Mouse (Mus musculus): Measurements from ENCODE around the gene Gprc5c. TPM values are rescaled to one million over a fixed set of nuclear protein-coding genes. Genes with fewer than 3 reads are reported as not detected.

Gprc5c gene
- polyA plus RNA-seq, 1 experiment from 2014 or later: 8.5 TPM

GRCm38 (mm10) chr11:114818185-114818584 lies 32.8 kb upstream of the Gprc5c start:
- no peaks in the 10 kb centered on the region for H3K9me3 ChIP-seq
- no peaks in the 10 kb centered on the region for H3K27me3 ChIP-seq
- H3K27ac ChIP-seq (replicated peaks): no peak overlapping the region
- no peak overlapping the region for H3K9ac ChIP-seq
- H3K4me1 ChIP-seq (replicated peaks): peaks cover 15% of the 10 kb centered on the region
- H3K4me3 ChIP-seq: no peak overlapping the region
- no peak for ATAC-seq (ENCODE audit: low FRiP score, low read depth)
- no peak overlapping the region for H3K4me2 ChIP-seq
- no peaks in the 10 kb centered on the region for H3K36me3 ChIP-seq
- 90% methylated on average over 7 of the region's 7 CpGs for WGBS

DNA sequence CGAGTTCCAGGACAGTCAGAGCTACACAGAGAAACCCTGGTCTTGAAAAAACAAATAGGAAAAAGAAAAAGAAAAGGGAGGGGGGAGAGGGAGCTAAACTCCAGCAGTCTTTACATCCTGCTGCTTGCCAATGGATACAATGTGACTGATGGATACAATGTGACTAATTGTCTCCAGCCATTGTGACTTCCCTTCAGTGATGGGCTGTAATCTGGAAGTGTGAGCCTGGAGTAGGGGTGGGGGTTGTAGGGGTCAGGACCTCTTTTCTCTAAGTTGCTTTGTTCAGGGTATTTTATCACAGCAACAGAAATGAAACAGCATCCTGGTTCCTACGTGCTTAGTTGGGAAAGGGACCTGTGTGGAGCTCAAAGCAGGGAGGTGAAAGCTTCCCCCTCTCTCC lies 31.8 kb upstream of the Gprc5c start:
- ATAC-seq (ENCODE audit: low FRiP score, low read depth): no peak
- H3K4me2 ChIP-seq: no peak overlapping the region
- no peaks in the 10 kb centered on the region for H3K27me3 ChIP-seq
- H3K9me3 ChIP-seq: no peaks in the 10 kb centered on the region
- H3K27ac ChIP-seq (replicated peaks): no peak overlapping the region
- no peak overlapping the region for H3K4me3 ChIP-seq
- H3K36me3 ChIP-seq: no peaks in the 10 kb centered on the region
- WGBS: 9% methylated on average over 2 of the region's 2 CpGs
- H3K4me1 ChIP-seq (replicated peaks): peaks cover 23% of the 10 kb centered on the region
- no peak overlapping the region for H3K9ac ChIP-seq

- no peak for ATAC-seq (ENCODE audit: low FRiP score, low read depth)
- H3K4me1 ChIP-seq (replicated peaks): peaks cover 23% of the 10 kb centered on the region
- no peaks in the 10 kb centered on the region for H3K9me3 ChIP-seq
- no peak overlapping the region for H3K9ac ChIP-seq
- H3K36me3 ChIP-seq: no peaks in the 10 kb centered on the region
- no peaks in the 10 kb centered on the region for H3K27me3 ChIP-seq
- H3K4me2 ChIP-seq: no peak overlapping the region
- no peak overlapping the region for H3K27ac ChIP-seq (replicated peaks)
- WGBS: 43% methylated on average over 3 of the region's 3 CpGs
- H3K4me3 ChIP-seq: no peak overlapping the region
These were observed 30.5 kb upstream of the Gprc5c start for GRCm38 (mm10) chr11:114820444-114820843.

GRCm38 (mm10) chr11:114821325-114821724 lies 29.6 kb upstream of the Gprc5c start:
- 64% methylated on average over 1 of the region's 1 CpGs for WGBS
- Histone ChIP-seq H3K27me3 (no peaks in the 10 kb centered on the region), H3K4me2 (no peak overlapping the region), H3K9ac (no peak overlapping the region), H3K4me3 (no peak overlapping the region), H3K4me1 (replicated peaks) (peaks cover 23% of the 10 kb centered on the region), H3K9me3 (no peaks in the 10 kb centered on the region), H3K27ac (replicated peaks) (no peak overlapping the region), H3K36me3 (no peaks in the 10 kb centered on the region)
- no peak for ATAC-seq (ENCODE audit: low FRiP score, low read depth)

- Histone ChIP-seq H3K27me3 (no peaks in the 10 kb centered on the region), H3K27ac (replicated peaks) (peak overlapping the region; percentile 61), H3K9ac (no peak overlapping the region), H3K4me1 (replicated peaks) (peaks cover 23% of the 10 kb centered on the region), H3K36me3 (no peaks in the 10 kb centered on the region), H3K9me3 (no peaks in the 10 kb centered on the region), H3K4me3 (no peak overlapping the region), H3K4me2 (peak overlapping the region; percentile 20)
- ATAC-seq (ENCODE audit: low FRiP score, low read depth): peak; percentile 76; the same call in 1 of the 2 replicates
- WGBS: 32% methylated on average over 12 of the region's 12 CpGs
These were observed 28.2 kb upstream of the Gprc5c start for GRCm38 (mm10) chr11:114822727-114823126.

DNA sequence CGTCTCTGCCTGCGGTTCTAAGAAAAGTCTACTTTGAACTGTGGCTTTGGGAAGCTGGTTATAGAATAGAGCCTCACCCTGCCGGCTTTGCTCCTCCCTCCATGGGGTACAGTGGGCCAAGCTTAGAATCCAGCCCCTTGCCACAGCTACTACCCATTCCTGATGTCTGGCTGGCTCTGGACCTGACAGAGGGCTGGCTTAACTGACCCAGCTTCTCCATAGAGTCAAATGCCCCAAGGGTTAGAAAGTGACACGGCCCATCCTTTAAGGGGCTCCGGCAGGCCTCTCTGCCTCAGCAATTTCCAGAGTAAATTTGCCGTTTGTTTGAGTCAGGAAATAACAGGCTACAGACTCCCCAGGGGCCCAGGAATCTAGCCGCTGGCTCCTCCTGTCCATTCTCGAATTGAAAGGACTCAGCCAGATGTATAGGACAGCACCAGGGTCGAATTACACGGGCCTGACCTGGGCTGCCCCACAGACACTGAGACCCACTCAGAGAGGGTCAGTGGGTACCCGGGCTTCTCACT lies 27.7 kb upstream of the Gprc5c start:
- H3K9ac ChIP-seq: no peak overlapping the region

DNA sequence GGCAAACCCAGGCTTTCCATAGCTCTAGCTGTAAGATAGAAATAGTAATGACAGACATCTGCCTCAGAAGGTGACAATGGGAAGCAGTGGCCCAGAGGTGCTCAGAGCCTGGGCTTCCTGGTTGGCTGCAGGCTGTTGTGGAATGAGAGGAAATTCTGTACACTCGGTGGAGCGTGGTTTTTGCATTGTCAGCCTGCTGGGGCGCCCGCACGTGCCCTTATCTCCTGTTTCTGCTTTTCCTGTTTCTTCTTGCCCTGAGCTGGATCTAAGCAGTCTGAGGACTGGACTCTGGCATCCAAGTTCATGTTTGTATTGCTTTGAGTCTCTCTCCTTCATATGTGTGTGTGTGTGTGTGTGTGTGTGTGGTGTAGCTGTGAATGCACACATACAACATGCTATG lies 24.3 kb upstream of the Gprc5c start:
- no peak overlapping the region for H3K4me2 ChIP-seq
- H3K4me1 ChIP-seq (replicated peaks): peaks cover 29% of the 10 kb centered on the region
- H3K9me3 ChIP-seq: no peaks in the 10 kb centered on the region
- no peak overlapping the region for H3K9ac ChIP-seq
- H3K27me3 ChIP-seq: no peaks in the 10 kb centered on the region
- no peak overlapping the region for H3K27ac ChIP-seq (replicated peaks)
- no peak for ATAC-seq (ENCODE audit: low FRiP score, low read depth)
- 52% methylated on average over 5 of the region's 5 CpGs for WGBS
- H3K36me3 ChIP-seq: no peaks in the 10 kb centered on the region
- H3K4me3 ChIP-seq: no peak overlapping the region

More for the DNA sequence above, 27.7 kb upstream of the Gprc5c start:
- WGBS: 8% methylated on average over 11 of the region's 11 CpGs
- Histone ChIP-seq H3K36me3 (no peaks in the 10 kb centered on the region), H3K27me3 (no peaks in the 10 kb centered on the region), H3K4me3 (no peak overlapping the region), H3K9me3 (no peaks in the 10 kb centered on the region), H3K4me2 (peak overlapping the region; percentile 20; the same call in 1 of the 2 replicates), H3K4me1 (replicated peaks) (peaks cover 23% of the 10 kb centered on the region), H3K27ac (replicated peaks) (peak overlapping the region; percentile 61)
- peak; percentile 27; the same call in 1 of the 2 replicates for ATAC-seq (ENCODE audit: low FRiP score, low read depth)

DNA sequence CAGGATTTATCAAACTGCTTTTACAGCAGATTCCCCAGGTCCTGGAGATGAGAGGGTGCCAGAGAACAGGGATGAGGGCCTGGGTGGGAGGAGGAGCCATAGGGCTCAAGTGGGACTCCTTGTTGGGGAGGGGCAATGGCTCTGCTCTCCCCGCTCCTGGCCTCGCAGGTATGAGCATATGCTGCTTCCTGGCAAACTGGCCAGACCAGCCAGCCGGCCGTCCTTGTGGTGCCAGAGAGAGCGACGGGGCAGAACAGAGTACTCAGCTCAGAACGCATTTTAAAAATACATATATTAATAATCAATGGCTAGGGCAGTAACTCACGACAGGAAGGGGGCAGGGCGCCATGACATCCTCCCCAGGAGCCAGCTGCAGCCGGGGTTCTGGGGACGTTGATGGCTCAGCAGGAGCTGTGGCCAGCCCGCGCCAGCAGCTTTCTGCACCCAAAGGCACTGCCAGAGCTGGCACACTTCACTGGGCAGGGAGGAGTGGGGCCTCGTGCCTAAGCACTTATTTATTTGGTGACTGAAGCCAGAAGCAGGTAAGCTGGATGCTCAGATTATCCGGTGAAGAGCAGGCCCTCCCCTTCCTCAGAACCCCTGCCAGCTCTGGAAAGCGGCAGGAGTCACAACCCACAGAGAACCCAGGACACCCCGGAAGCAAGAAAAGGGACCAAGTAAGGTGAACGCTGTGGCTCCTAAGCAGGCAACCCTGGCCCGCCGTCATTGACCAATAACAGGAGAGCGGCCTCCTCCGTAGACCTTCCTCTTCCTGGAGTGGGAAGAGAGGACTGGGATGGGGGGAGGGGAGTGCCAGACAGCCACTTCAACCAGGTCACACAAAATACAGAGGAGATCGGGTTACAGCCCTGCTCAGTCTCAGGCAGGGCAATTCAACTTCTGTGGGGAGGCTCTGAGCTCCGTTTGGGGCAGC lies 21.2 kb upstream of the Gprc5c start:
- WGBS: 9% methylated on average over 24 of the region's 24 CpGs
- no peak overlapping the region; the same call in 1 of the 2 replicates for H3K9ac ChIP-seq
- no peaks in the 10 kb centered on the region for H3K27me3 ChIP-seq
- H3K4me3 ChIP-seq: peak overlapping the region; percentile 19
- H3K36me3 ChIP-seq: no peaks in the 10 kb centered on the region
- H3K9me3 ChIP-seq: no peaks in the 10 kb centered on the region
- peaks cover 17% of the 10 kb centered on the region for H3K4me1 ChIP-seq (replicated peaks)
- H3K27ac ChIP-seq (replicated peaks): no peak overlapping the region
- H3K4me2 ChIP-seq: peak overlapping the region; percentile 43
- ATAC-seq (ENCODE audit: low FRiP score, low read depth): peak; percentile 30; the same call in 1 of the 2 replicates

- H3K9me3 ChIP-seq: no peaks in the 10 kb centered on the region
- H3K4me3 ChIP-seq: no peak overlapping the region
- ATAC-seq (ENCODE audit: low FRiP score, low read depth): no peak
- H3K36me3 ChIP-seq: no peaks in the 10 kb centered on the region
- H3K9ac ChIP-seq: no peak overlapping the region
- WGBS: 19% methylated on average over 8 of the region's 8 CpGs
- no peak overlapping the region for H3K27ac ChIP-seq (replicated peaks)
- H3K4me1 ChIP-seq (replicated peaks): peaks cover 17% of the 10 kb centered on the region
- no peaks in the 10 kb centered on the region for H3K27me3 ChIP-seq
- peak overlapping the region; percentile 43 for H3K4me2 ChIP-seq
These were observed 20.5 kb upstream of the Gprc5c start for GRCm38 (mm10) chr11:114830433-114830773.

DNA sequence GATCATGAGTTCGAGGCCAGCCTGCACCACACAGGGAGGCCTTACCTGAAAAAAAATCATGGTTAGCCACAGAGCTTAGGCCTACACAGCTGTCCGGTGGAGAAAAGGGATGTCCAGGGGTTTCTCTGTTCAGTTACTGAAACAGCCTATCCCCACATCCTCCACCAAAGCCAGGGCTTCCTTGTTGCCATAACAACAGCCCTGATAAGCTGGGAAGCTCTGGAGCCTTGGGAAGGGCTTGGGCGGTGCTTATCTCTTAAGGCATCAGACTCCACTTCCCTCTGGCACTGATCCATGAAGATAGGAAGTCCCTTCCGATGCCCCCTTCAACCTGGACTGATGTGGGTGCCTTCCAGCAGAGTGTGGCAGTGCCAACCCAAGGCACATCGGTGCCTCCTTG lies 17.8 kb upstream of the Gprc5c start:
- WGBS: 61% methylated on average over 5 of the region's 5 CpGs
- no peak overlapping the region for H3K4me3 ChIP-seq
- peaks cover 17% of the 10 kb centered on the region for H3K4me1 ChIP-seq (replicated peaks)
- no peaks in the 10 kb centered on the region for H3K9me3 ChIP-seq
- no peak overlapping the region for H3K27ac ChIP-seq (replicated peaks)
- H3K36me3 ChIP-seq: no peaks in the 10 kb centered on the region
- no peak overlapping the region for H3K4me2 ChIP-seq
- H3K27me3 ChIP-seq: no peaks in the 10 kb centered on the region
- no peak for ATAC-seq (ENCODE audit: low FRiP score, low read depth)
- H3K9ac ChIP-seq: no peak overlapping the region

- ATAC-seq (ENCODE audit: low FRiP score, low read depth): no peak
- H3K36me3 ChIP-seq: no peaks in the 10 kb centered on the region
- no peak overlapping the region for H3K4me2 ChIP-seq
- WGBS: 21% methylated on average over 8 of the region's 8 CpGs
- H3K27me3 ChIP-seq: peaks cover 2% of the 10 kb centered on the region; the same call in 1 of the 2 replicates
- no peaks in the 10 kb centered on the region for H3K9me3 ChIP-seq
- peaks cover 7% of the 10 kb centered on the region; the same call in 1 of the 2 replicates for H3K4me1 ChIP-seq (replicated peaks)
- H3K9ac ChIP-seq: no peak overlapping the region
- H3K4me3 ChIP-seq: no peak overlapping the region
- H3K27ac ChIP-seq (replicated peaks): no peak overlapping the region
These were observed 7.0 kb upstream of the Gprc5c start for GRCm38 (mm10) chr11:114843818-114844463.

Data from hindbrain, embryonic 15.5 days (tissue).